Mouse (Mus musculus): ENCODE results near the gene Zbtb44. TPM values are rescaled to one million over a fixed set of nuclear protein-coding genes. Genes with fewer than 3 reads are reported as not detected.

Zbtb44 gene
- 4.0 TPM for polyA plus RNA-seq (2012; fragmentation: generic; extraction: Trizol)

DNA sequence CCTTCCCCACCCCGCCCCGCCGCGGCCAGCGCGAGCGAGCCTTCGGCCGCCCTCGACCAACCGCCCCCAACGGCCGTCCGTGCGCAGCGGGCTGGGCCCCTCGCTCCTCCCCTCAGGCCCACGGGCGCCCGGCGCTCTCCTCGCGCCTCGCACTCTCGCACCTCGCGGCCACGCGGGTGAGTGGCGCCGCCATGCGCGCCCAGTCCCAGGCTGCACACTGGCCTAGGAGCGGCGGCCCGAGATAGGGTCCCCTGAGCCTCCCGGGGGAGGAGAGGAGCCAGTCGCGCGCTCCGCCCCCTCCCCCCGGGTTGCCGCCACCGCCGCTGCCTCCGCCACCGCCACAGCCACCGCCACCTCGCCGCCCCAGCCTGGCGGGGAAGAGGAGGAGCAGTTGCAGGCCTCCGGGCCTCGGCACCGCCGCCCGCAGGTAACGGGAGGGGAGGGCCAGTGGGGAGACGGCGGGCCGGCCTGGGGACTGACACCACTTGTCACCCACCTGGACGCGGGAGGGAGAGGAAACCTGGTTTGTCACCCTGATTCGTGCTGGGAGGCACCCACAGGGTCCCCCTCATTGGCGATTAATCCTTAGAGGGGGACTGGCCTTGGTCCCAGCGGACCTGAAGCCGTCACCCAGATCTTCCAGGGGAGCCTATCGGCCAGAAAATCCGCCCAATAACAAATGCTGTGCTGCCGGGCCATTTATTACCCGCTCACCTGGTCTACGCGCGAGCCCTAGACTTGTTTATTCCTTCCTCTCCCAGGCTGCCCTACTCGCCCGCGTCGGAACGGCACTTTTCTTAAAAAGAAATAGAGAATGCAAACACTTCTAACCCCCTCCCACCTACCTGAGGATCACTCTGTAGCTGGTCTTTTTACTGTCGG, at the start of gene Zbtb44:
Gene Zbtb44 (plus strand): TSS at position 113 of the 882 bp plus-strand sequence.
- no peaks in the 10 kb centered on the region for H3K36me3 ChIP-seq (ENCODE audit: control insufficient read depth, insufficient read depth)
- no peaks in the 10 kb centered on the region for H3K27me3 ChIP-seq (ENCODE audit: control insufficient read depth, insufficient read depth, insufficient read length)
- peak within 1 kb of the TSS; percentile 98 for H3K4me2 ChIP-seq (ENCODE audit: low read depth)
- H3K79me2 ChIP-seq (ENCODE audit: control insufficient read depth, insufficient read depth): peaks cover 22% of the 10 kb centered on the region
- TF ChIP-seq MAX (IDR thresholded peaks at IDR 0.05; ENCODE audit: low read depth): no peak
- TF ChIP-seq MYOG (IDR thresholded peaks at IDR 0.05; ENCODE audit: control insufficient read depth in 1 of 3, insufficient read depth in 1 of 3, insufficient read length in 2 of 3, low read depth in 2 of 3): no peak
- no peak for TF ChIP-seq TCF12 (IDR thresholded peaks at IDR 0.05; ENCODE audit: insufficient read depth, poor library complexity, severe bottlenecking)
- TF ChIP-seq POLR2A (IDR thresholded peaks at IDR 0.05; ENCODE audit: insufficient read length, low read depth): peak; percentile 25
- TF ChIP-seq E2F4 (IDR thresholded peaks at IDR 0.05; ENCODE audit: insufficient read depth): no peak
- peak within 1 kb of the TSS; percentile 56 for H3K4me3 ChIP-seq
- peak within 1 kb of the TSS; percentile 84 for H3ac ChIP-seq (ENCODE audit: control insufficient read depth, insufficient read length)

DNA sequence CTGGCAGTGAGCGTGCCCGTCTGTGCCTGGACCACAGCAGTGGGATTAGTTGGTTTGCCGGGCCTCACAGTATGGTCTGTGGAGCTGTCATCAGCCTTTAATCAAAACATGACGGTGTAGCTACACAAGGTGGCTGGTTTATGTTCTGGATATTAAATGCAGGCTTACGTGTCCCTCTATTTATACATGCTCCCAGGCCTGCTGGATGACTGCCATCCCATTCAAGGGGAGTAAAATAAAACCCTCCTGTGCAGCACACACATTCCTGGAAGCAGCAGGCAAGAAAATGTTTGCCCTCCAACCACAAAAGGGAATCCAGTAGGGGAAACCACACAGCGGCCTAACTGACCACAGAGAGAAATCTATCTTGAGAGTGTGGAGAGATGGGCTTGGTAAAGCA, 44.7 kb upstream of the Zbtb44 start:
- Histone ChIP-seq H3K27me3 (ENCODE audit: control insufficient read depth, insufficient read depth, insufficient read length) (peaks cover 38% of the 10 kb centered on the region), H3ac (ENCODE audit: control insufficient read depth, insufficient read length) (no peak overlapping the region), H3K4me2 (ENCODE audit: low read depth) (no peak overlapping the region), H3K79me2 (ENCODE audit: control insufficient read depth, insufficient read depth) (no peaks in the 10 kb centered on the region), H3K36me3 (ENCODE audit: control insufficient read depth, insufficient read depth) (no peaks in the 10 kb centered on the region), H3K4me3 (no peak overlapping the region)
- TF ChIP-seq E2F4 (IDR thresholded peaks at IDR 0.05; ENCODE audit: insufficient read depth) (no peak), MYOG (IDR thresholded peaks at IDR 0.05; ENCODE audit: control insufficient read depth in 1 of 3, insufficient read depth in 1 of 3, insufficient read length in 2 of 3, low read depth in 2 of 3) (peak in 1 of 3 experiments; percentile 40), MAX (IDR thresholded peaks at IDR 0.05; ENCODE audit: low read depth) (no peak), REST (IDR thresholded peaks at IDR 0.05; ENCODE audit: insufficient read depth, insufficient read length) (no peak), USF1 (IDR thresholded peaks at IDR 0.05; ENCODE audit: low read depth) (no peak)

DNA sequence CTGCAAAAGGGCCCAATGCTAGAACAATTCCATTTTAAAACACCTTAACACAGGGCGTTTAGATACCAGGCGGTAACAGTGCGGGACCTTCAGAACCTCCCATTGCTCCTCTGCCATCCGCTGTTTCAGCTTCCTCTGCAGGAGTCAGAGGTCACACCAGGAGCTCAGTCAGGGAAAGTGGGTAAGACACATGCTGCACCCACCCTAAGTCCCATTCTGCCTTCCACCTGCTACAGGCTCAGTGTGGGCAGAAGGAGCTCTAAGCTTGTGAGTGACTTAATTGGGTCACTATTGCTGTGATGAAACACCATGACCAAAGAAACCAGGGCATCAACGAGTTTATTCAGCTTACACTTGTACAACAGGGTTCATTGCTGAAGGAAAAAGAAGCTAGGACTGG, 37.3 kb upstream of the Zbtb44 start:
- TF ChIP-seq SRF (IDR thresholded peaks at IDR 0.05; ENCODE audit: control insufficient read depth, insufficient read length, low read depth): no peak
- TF ChIP-seq MYOG (IDR thresholded peaks at IDR 0.05; ENCODE audit: control insufficient read depth in 1 of 3, insufficient read depth in 1 of 3, insufficient read length in 2 of 3, low read depth in 2 of 3): no peak
- no peak for TF ChIP-seq REST (IDR thresholded peaks at IDR 0.05; ENCODE audit: insufficient read depth, insufficient read length)
- TF ChIP-seq MAX (IDR thresholded peaks at IDR 0.05; ENCODE audit: low read depth): no peak
- TF ChIP-seq USF1 (IDR thresholded peaks at IDR 0.05; ENCODE audit: low read depth): no peak
- no peak for TF ChIP-seq CEBPB (IDR thresholded peaks at IDR 0.05; ENCODE audit: insufficient read depth, poor library complexity, severe bottlenecking)
- TF ChIP-seq POLR2AphosphoS2 (IDR thresholded peaks at IDR 0.05; ENCODE audit: insufficient read length, low read depth): no peak
- H3K36me3 ChIP-seq (ENCODE audit: control insufficient read depth, insufficient read depth): no peaks in the 10 kb centered on the region
- H3K27me3 ChIP-seq (ENCODE audit: control insufficient read depth, insufficient read depth, insufficient read length): peaks cover 27% of the 10 kb centered on the region
- no peak overlapping the region for H3ac ChIP-seq (ENCODE audit: control insufficient read depth, insufficient read length)
- H3K4me2 ChIP-seq (ENCODE audit: low read depth): no peak overlapping the region
- H3K4me3 ChIP-seq: no peak overlapping the region
- H3K79me2 ChIP-seq (ENCODE audit: control insufficient read depth, insufficient read depth): no peaks in the 10 kb centered on the region

- Histone ChIP-seq H3K4me3 (no peak overlapping the region), H3ac (ENCODE audit: control insufficient read depth, insufficient read length) (no peak overlapping the region), H3K4me2 (ENCODE audit: low read depth) (no peak overlapping the region), H3K36me3 (ENCODE audit: control insufficient read depth, insufficient read depth) (no peaks in the 10 kb centered on the region), H3K27me3 (ENCODE audit: control insufficient read depth, insufficient read depth, insufficient read length) (peaks cover 22% of the 10 kb centered on the region), H3K79me2 (ENCODE audit: control insufficient read depth, insufficient read depth) (no peaks in the 10 kb centered on the region)
- TF ChIP-seq MAX (IDR thresholded peaks at IDR 0.05; ENCODE audit: low read depth) (no peak), MYOD1 (IDR thresholded peaks at IDR 0.05; ENCODE audit: control insufficient read depth in 1 of 3, insufficient read length in 2 of 3, low read depth in 2 of 3) (no peak), TCF12 (IDR thresholded peaks at IDR 0.05; ENCODE audit: insufficient read depth, poor library complexity, severe bottlenecking) (no peak), CEBPB (IDR thresholded peaks at IDR 0.05; ENCODE audit: insufficient read depth, poor library complexity, severe bottlenecking) (no peak), MYOG (IDR thresholded peaks at IDR 0.05; ENCODE audit: control insufficient read depth in 1 of 3, insufficient read depth in 1 of 3, insufficient read length in 2 of 3, low read depth in 2 of 3) (no peak), USF1 (IDR thresholded peaks at IDR 0.05; ENCODE audit: low read depth) (no peak), POLR2A (IDR thresholded peaks at IDR 0.05; ENCODE audit: insufficient read length, low read depth) (no peak), TCF3 (IDR thresholded peaks at IDR 0.05; ENCODE audit: insufficient read length, low read depth) (no peak), REST (IDR thresholded peaks at IDR 0.05; ENCODE audit: insufficient read depth, insufficient read length) (no peak), E2F4 (IDR thresholded peaks at IDR 0.05; ENCODE audit: insufficient read depth) (no peak), POLR2AphosphoS2 (IDR thresholded peaks at IDR 0.05; ENCODE audit: insufficient read length, low read depth) (no peak), SRF (IDR thresholded peaks at IDR 0.05; ENCODE audit: control insufficient read depth, insufficient read length, low read depth) (no peak)
Observed at GRCm38 (mm10) chr9:30996590-30997562, 33.6 kb upstream of the Zbtb44 start.
